Mouse (Mus musculus) heart, postnatal 36 days (tissue): ENCODE results near the gene Rnf26. TPM values are rescaled to one million over a fixed set of nuclear protein-coding genes. Genes with fewer than 3 reads are reported as not detected.

Experiments used
- DNase-seq, 2 experiments: peaks; one replicate each; pipeline ENCODE4 v3.0.0; 2021 to 2022
- intact Hi-C: fragments of 180-260 bp; cut with DNase I; formaldehyde crosslinking; loops from one replicate; pipeline ENCODE4 v1.15.1; 2025
- total RNA-seq, 2 experiments: library from RNA; stranded (reverse); gene quantifications; 2 replicates each; pipeline ENCODE4 v1.2.3; 2021

Gene Rnf26
- total RNA-seq, 2 experiments from 2014 or later: 6.7 to 7.6 TPM

DNA sequence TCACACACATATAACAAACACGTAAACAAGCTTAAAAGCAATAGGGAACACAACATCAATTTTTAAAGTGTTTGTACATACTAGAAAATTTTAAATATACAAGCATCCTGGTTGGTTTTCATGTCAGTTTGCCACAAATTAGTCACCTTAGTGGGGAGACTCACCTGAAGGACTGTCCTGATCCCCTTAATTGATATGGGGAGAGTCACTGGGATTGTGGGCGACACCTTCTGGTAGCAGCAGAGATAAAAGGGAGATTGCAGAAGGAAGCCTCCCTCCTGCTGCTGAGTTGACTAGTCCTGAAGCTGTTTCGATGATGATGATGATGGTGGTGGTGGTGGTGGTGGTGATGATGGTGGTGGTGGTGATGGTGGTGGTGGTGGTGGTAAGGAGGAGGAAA, 60.5 kb downstream of the Rnf26 start:
- no peak for DNase-seq
- intact Hi-C loops: no loop called here

GRCm38 (mm10) chr9:44049381-44050165, 63.7 kb downstream of the Rnf26 start:
- intact Hi-C loops: no loop called here
- DNase-seq: no peak

DNA sequence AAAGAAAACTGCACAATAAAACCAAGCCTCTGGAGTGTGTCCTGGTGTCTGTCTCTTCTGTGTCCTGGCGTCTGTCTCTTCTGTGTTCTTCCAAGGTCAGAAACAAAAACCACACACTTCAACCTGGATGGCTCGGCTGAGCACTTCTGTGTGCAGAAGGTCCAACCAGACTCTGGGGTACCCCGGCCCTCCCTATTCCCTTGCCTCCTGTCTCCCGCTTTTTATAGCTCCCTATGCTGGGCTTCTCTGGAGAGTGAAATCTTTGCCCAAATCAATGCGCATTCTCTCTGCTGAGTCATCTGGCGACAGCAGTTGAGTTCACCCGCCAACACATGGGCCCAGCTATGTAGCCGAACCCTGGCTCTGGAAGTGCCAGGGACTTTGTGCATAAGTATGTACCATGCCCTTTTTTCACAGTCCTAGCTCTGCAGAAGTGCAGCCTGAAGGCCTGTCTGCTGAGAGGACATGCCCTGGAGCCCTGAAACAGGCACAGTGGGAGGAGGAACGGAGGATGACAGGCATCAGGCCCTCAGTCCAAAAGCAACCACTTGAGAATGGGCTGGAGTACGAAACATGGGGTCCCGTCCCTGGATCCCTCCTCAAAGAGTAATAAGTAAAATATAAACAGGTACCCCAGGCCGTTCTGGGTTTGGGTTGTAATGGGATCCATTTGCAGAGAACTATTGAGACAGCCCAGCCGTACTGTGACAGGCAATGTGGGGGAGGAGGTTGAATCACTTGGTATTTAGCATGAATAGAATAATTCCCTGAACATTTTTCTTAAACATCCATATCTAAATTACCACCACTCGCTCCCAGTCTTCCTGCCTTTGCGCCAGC, 64.6 kb downstream of the Rnf26 start:
- intact Hi-C loops: no loop called here
- no peak for DNase-seq

DNA sequence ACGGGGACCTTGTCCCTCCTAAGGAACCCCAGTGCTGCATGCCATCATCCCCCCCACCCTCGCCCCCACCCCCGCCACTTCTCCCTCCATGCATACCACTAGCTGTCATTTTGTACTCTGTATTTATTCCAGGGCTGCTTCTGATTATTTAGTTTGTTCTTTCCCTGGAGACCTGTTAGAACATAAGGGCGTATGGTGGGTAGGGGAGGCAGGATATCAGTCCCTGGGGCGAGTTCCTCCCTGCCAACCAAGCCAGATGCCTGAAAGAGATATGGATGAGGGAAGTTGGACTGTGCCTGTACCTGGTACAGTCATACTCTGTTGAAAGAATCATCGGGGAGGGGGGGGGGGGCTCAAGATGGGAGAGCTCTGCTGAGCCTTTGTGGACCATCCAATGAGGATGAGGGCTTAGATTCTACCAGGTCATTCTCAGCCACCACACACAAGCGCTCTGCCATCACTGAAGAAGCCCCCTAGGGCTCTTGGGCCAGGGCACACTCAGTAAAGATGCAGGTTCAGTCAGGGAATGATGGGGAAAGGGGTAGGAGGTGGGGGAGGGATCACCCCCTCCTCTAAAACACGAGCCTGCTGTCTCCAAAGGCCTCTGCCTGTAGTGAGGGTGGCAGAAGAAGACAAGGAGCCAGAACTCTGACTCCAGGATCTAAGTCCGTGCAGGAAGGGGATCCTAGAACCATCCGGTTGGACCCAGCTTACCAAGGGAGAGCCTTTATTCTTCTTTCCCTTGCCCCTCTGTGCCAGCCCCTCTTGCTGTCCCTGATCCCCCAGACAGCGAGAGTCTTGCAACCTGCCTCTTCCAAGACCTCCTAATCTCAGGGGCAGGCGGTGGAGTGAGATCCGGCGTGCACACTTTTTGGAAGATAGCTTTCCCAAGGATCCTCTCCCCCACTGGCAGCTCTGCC, 65.5 kb downstream of the Rnf26 start:
- intact Hi-C loops: no loop called here
- DNase-seq: no peak

DNA sequence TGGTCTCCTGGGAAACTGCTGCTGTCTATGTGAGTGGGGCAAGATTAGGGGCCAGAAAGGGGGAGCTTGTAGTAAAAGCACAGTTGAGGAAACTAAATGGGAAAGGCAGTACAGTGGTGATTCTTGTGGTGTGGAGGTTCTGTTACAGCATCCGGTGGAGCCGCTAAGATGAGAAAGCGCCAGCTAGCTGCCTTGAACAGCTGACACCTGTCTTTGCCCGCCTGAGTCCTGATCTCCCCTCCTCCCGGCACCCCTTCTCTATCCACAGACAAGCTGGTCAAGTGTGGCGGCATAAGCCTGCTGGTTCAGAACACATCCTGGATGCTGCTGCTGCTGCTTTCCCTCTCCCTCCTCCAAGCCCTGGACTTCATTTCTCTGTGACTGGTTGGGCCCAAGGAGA, 66.2 kb downstream of the Rnf26 start:
- intact Hi-C loops: no loop called here
- no peak for DNase-seq

DNA sequence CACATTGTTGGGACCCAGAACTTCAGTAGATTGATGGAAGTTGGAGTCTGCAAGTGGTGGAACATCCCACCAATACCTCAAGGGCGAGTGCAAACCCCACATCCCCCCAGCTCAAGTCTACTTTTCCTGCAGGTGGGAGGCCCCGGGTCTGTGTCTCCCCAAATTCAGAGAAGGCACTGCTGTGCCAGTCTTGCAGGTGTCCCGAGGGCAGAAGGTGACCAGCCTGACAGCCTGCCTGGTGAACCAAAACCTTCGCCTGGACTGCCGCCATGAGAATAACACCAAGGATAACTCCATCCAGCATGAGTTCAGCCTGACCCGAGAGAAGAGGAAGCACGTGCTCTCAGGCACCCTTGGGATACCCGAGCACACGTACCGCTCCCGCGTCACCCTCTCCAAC, 66.9 kb downstream of the Rnf26 start:
- intact Hi-C loops: no loop called here
- no peak for DNase-seq

- intact Hi-C loops: no loop called here
- no peak for DNase-seq
These were observed 67.4 kb downstream of the Rnf26 start for GRCm38 (mm10) chr9:44045884-44046272.

Other genes starting within 250 kb of the Rnf26 start
- gene Thy1, start 70.1 kb downstream of the Rnf26 start, total RNA-seq: 10 to 100 TPM; 13.3 to 15.3 TPM
- gene Usp2, start 46.5 kb downstream of the Rnf26 start, total RNA-seq: 100 to 1,000 TPM; 137 to 198 TPM
- gene Mfrp, start 11.8 kb downstream of the Rnf26 start, total RNA-seq: not detected
- gene C1qtnf5, start 6.3 kb downstream of the Rnf26 start, total RNA-seq: 1 to 10 TPM; 8.4 to 8.9 TPM
- gene Gm49380, start within 50 bp of the Rnf26 start, total RNA-seq: under 1 TPM in 1 of 2 experiments, not detected in 1; 0.14 TPM
- 10 to 100 TPM; 38.7 to 39.3 TPM for gene Mcam, start 21.0 kb upstream of the Rnf26 start, total RNA-seq
- gene Cbl, start 120.5 kb upstream of the Rnf26 start, total RNA-seq: 10 to 100 TPM; 17.7 to 22.6 TPM
- not detected for gene Ccdc153, start 127.2 kb upstream of the Rnf26 start, total RNA-seq
- 1 to 10 TPM; 3.5 to 4.3 TPM for gene Pdzd3, start 138.0 kb upstream of the Rnf26 start, total RNA-seq
- gene Nlrx1, start 155.1 kb upstream of the Rnf26 start, total RNA-seq: 10 to 100 TPM; 19.6 to 24.5 TPM
- under 1 TPM; 0.69 to 0.79 TPM for gene Abcg4, start 175.1 kb upstream of the Rnf26 start, total RNA-seq
- gene Hinfp, start 192.2 kb upstream of the Rnf26 start, total RNA-seq: 1 to 10 TPM; 7.8 to 8.7 TPM
- gene C2cd2l, start 206.8 kb upstream of the Rnf26 start, total RNA-seq: 10 to 100 TPM; 14.0 to 14.2 TPM
- 10 to 100 TPM; 18.6 to 22.4 TPM for gene Dpagt1, start 212.5 kb upstream of the Rnf26 start, total RNA-seq
- gene H2afx, start 221.2 kb upstream of the Rnf26 start, total RNA-seq: 10 to 100 TPM; 13.3 to 13.6 TPM
- gene Hmbs, start 230.7 kb upstream of the Rnf26 start, total RNA-seq: 10 to 100 TPM; 41.1 to 49.8 TPM
- 10 to 100 TPM; 16.8 to 18.8 TPM for gene Vps11, start 248.2 kb upstream of the Rnf26 start, total RNA-seq